Mouse (Mus musculus): ENCODE measurements at regions not wholly inside any gene's neighbourhood (a gene's known extent, or its start where the extent isn't known, plus 50 kb on each side); places are given as distances from the start of the nearest gene placed in this dataset.

DNA sequence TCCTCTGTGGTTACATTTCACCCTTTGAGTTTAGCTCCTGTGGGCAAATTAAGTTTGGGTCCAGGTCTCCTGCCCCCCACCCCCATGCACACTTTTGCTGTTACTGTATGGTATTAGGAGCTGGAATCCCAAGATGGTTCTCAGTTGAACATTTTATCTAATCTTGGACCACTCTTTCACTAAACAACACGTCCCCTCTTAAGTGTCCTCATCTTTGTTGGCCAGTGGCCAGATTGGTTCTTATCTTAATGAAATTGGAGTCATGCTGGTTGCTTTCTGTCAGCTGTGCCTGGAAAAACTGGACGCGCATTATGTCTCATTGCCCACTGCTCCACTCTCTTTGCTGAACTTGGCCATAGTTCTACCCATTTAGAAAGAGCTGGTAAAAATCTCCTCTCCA is 391.1 kb upstream of the Pbx1 start:
- no peak for DNase-seq (ENCODE audit: low read depth)

DNA sequence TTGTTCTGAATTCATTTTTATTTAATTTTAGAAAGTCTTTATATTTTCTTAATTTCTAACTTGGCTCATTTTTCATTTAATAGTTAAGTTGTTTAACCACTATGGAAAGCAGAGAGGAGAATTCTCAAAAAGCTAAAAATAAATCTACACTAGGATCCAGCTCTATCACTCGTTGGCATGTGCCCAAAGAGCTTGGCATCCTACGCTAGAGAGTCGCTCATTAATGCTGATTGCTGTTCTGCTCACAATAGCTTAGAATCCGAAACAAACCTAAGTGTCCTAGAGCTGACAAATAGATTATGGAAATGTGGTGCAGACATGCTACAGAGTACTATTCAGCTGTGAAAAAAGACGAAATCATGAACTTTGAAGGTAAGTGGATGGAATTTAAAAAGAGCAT is 386.3 kb upstream of the Pbx1 start:
- DNase-seq (ENCODE audit: low read depth), result no peak

DNA sequence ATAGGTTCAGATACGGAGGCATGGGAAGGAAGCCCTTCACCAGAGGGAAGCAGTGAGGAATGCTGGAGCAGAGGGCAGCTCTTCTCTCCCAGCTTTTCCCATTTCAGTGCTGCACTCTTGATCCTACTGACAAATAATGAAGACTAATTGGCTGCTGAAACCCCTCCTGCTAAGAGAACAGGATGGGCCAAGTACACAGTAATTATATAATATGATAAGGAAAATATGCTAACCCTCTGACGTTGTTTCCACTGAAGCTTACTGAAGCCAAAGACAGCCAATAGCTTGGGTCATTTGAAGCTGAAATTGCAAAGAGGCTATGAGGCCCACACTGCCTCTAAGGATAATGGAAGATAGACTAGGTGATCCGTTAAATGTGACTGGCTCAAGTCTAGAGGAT is 375.0 kb upstream of the Pbx1 start:
- DNase-seq (ENCODE audit: low read depth), result no peak

DNA sequence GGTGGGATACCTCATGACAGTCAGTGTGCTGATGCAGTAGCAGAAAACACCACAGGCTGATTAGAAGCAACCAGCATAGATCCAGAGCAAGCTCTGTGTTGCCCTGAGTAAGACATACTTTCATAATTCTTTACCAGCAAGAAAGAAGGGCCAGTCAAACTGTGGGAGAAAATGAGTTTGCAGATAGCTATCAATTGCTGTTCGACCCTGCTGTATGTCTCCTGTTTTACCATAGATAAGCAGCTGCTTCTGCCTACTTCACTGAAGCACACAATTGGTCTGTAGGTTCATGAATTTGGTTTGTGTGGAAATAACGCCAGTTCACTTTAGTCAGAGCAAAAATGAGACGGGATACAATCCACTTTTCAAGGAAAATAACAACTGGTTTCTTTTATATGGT is 373.4 kb upstream of the Pbx1 start:
- DNase-seq (ENCODE audit: low read depth), result no peak

DNA sequence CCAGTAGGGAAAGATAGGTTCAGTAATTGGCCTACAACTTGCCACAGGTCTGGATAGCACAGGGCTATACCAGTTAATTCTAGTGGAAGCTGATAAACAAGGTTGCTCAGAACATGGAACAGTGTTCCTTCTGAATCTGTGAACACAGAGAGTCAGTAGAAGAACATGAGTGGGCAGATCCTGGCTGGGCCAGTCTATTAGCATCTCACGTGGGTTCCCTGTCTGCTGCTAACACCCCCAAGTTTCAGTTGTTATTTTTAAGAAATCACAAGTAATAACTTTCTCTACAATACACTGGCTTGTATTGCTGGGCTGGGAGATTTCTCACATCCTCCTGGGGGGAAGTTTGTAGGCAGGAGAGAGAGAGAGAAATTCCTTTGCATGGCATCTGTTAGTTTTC is 369.0 kb upstream of the Pbx1 start:
- no peak for DNase-seq (ENCODE audit: low read depth)

DNA sequence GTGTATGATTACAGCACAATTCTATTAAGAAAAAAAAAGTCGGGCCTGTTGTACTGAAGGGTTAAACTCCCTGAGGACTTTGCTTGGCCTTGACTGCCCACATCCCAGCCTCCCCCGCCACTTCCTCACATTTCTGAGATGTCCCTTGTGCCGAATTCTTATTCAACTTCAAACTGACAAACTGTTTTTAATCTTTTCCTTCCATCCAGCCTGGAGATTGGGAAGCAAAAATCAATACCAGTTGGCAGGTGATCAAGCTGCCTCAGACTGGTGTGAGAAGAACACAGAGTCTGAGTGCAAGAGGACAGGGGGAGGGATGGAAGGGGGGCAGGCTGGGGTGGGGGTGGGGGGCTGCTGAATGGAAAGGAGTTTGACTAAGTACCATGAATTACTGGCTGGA is 354.7 kb upstream of the Pbx1 start:
- no peak for DNase-seq (ENCODE audit: low read depth)

DNA sequence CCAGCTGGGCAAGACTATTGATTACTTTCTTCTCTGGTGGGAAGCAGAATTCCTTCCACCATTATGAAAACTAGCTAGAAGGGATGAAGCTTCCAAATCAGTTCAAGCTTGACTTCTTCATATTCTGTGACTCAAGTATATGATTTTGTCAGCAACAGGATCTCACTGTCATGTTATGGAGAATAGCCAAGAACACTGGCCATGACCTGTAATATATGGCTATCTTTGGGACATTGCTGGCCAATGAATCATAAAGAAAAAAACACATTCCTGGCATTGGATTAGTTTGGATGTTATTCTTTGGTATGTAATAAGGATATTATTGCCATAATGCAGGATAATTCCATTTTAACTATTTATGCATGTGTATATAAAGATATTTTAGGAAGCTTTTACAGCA is 351.8 kb upstream of the Pbx1 start:
- no peak for DNase-seq (ENCODE audit: low read depth)

DNA sequence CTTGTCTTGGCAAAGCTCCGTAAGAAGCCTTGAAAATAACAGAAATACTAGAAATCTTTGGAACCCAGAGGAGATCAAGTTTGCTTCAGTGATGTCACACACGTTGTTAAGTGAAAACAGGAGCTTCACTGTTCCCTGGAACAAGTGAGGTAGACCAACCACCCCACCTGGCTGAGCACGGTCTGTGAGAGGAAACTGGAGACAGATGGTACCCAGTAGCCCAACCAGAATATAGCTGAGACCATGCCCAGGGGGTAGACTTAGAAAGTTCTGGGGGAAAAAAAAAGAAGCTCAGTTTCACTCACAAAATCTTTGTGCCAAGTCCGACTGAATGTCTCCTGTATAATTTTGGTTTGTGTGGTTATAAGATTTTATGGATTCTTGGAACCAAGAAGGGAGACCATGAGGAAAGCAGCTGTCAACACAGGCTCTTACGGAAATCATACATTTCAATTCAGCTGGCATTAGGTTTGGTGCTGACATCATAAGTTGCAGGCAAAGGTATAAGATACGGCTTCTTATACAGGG is 332.4 kb upstream of the Pbx1 start:
- no peak for DNase-seq (ENCODE audit: low read depth)

DNA sequence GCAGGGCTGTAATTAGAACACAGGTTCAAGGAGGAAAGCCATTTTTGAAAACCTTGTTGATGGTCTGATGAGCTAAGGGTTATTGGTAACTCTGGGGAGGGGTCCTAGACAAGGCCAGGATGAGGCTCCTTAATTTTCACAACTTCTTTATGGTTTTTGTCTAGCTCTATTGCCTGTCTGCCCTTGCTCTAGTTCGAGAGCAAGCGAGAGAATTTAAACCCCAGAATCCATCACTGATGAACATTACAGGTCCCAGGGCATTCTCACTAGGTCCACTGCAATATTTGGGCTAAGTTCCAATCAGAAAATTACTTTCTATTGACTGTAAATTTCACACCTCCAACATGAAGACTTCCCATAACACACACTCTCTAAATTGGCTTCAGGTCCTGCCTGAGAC is 329.0 kb upstream of the Pbx1 start:
- DNase-seq (ENCODE audit: low read depth), result no peak

DNA sequence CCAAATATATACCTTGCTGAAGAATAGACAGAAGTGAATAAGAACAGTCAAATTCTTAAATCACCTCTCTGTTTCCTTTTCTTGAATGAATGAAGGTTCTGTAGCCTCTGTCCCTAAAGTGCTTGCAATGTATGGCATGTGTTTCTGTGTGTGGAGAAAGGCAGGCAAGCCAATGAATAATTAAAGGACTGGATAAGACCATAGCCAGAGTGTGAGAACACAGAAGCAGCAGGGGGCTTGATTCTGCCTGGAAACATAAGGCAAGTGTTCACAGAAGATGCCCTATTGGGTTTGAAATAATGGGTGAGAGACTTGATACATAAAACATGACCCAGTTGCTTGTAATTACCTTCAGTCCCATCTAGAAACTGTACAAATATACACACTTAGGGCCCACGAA is 328.2 kb upstream of the Pbx1 start:
- DNase-seq (ENCODE audit: low read depth), result no peak

DNA sequence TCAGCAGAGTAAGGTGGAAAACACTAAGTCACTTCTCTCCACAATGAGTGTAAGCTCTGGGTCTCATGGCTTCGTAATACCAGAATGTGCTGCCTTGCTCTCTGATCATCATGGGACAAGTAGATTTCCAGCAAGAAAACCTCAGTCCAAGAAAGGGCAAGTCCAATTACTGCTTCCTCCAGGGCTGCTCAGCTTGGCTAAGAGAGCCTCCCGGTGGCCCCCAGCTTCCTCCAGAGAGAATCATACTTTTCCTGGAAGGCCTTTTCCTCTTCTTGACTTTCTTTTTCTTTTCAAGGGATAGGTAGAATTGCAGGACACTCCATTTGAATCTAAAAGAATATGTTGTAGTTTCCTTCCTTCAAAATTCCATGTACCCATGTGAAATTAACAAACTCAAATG is 326.8 kb upstream of the Pbx1 start:
- DNase-seq (ENCODE audit: low read depth), result no peak

DNA sequence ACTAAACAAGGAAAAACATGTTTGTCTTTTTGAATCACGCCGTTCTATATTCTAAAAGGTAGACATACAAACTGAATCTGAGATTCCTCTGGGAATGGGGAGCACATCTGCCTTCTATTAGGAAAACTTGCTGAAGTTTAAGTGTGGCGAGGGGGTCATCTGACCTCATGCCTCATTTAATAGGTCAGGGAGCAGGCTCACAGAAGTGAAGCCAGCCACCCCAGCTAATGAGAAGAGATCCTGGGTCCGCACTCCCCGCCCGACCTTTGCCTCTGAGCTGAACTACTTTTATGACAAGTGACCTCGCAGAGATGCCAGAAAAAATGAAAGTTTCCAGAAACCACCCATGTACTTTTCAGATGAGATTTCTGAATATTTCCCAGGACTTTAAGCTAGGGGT is 322.1 kb upstream of the Pbx1 start:
- no peak for DNase-seq (ENCODE audit: low read depth)

DNA sequence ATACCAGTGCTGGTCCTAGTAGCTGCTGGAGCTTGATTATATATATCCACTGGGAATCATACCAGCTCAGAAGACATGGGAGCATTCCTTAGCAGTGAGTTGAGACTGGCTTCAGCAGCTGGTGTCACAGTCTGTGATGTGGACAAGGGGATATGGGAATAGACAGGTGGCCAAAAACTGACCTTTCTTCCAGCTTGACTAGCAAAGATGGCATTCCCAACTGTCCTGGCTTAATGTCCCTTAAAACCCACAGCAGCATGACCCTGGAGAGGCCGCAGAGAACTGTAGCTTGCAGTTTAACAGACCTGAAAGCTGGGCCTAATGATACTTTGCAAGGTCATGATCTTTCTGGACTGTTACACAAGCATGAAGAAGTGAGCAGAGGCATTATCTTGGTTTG is 311.4 kb upstream of the Pbx1 start:
- no peak for DNase-seq (ENCODE audit: low read depth)

DNA sequence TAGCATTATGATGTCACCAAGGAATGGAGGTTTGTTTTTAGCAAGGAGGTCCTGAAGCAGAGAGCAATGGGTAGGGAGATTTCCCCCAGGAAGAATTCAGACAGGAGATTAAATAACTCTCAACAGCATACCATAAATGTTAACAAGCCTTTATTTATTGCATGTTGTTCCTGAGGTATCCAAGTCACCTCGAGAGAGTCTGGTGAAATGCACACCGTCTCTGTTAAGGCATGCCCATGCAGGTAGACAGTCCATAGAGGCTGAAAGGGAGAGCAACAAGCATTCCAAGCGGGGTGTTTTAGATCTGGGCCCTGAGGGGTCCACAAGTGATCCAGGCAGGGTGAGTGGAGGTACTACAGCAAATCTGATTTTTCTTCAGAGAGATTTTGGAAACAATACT is 305.9 kb upstream of the Pbx1 start:
- DNase-seq (ENCODE audit: low read depth), result no peak

DNA sequence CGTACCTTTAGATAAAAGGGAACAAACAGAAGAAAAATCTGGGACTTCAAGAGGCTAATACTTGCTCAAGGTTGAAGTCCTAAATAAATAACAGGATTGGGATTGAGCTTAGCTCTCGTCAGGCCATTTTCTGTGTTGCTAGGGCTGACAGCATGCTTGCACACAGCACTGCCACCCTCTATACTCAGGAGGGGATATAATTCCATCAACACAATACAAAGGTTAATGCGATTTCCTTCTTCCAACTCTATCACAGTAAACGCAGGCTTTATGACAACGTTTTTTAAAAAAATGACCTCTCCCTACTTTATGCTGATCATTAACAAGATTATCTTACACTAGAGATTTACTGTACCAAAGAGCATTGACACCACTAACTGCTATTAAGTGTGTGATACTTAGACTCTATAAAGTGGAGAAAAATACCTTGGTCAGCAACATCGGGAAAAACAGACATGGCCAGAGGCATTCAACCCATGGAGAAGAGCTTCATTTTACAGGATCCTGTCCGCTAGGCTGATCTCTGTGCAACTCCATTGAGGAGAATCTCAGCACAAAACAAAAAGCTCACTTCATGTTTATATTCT is 305.3 kb upstream of the Pbx1 start:
- no peak for DNase-seq (ENCODE audit: low read depth)

DNA sequence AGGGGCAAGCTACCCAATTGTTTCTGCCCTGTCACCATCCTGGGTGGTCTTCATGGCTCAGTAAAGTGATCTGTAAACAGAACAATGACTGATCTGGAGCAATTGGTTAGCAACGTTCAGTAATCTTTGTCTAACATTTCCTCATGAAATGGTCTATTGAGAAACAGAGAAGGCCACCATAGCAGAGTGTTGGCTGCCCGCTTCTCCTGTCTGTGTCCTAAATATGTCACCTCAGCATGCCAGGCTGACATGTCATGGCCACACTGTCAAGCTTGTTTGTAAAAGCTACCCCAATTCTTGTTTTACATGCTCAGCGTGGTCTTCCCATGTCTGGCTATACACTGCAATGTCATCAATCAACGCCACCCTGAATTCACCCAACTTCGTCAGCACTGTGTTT is 301.0 kb upstream of the Pbx1 start:
- DNase-seq (ENCODE audit: low read depth), result no peak

DNA sequence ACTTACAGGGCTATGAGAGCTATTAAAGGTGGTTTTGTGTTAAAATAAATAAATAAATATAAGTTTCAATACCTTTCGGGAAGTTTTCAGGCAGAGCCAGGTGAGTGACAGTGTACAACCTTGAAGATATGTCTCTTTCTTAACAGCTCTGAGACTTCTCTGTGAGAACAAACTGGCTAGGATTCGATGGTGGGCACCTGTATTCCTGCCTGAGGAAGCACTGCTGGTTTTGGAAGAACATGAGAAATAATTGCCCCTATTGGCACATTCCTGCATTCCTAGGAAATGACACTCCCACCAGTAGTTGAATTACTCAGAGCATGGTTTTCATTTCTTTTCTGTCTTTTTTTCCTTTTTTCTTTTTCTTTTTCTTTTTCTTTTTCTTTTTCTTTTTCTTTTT is 277.8 kb upstream of the Pbx1 start:
- DNase-seq (ENCODE audit: low read depth), result no peak

DNA sequence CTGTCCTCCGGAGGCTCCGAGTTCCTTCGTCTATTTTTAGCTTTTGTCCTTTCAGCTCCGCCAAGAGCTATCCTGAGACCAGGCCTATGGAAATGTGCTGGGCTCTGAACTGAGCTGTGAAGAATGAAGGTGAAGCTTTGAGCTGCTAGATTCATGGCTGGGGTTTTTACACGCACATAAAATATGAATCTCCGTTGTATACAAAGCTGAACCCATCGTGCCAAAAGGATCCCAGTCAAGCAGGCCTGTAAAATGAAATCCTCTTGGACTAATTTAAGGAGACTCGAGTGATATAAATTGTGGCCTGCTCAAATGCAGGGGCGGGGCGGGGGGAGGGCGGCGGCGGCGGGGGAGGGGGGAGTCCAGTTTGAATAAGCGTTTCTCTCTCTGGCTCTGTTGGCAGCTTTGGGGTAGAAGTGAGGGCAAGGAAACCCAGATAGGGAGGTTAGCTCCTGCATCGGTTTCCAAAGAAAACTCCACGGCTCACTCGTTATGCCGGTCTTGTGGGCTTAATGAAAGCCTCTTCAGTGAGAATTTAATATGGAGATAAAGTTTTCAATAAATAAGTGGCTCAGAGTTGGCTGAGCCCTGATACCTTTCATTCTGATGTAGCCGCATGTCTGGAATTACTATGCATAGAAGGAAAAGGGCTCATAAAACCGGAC is 277.1 kb upstream of the Pbx1 start:
- no peak for DNase-seq (ENCODE audit: low read depth)

DNA sequence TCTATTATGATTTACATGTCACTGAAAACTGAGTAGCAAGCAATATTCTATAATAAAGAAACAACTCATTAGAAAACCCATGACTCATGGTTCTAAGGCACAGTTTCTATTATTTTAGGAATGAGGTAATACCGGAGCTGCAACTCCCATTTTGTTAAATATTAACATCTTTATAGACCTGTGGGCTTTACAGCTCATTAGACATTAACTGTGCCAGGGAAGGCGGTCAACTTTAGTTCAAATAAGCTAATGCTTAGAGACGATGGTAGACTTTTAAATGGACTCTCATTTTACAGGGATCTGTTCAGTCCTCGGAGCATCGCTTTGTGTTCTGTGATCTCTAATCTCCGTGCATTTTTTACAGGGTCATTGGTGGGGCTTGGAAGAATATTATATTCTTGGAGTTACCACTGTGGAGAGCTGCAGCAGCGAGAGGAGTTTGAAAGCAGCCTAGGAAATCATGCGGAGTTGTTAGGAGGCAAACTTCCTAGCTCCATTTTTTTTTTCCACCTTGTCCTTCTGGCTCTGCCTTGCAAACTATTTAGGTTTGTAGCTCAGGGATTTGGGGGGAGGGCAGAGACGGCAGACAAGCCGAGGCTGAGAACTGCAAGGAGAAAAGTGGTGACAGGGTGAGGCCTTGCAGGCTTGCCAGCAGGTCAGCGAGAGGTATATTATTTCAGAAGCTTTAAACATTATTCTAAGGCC is 276.2 kb upstream of the Pbx1 start:
- no peak for DNase-seq (ENCODE audit: low read depth)

DNA sequence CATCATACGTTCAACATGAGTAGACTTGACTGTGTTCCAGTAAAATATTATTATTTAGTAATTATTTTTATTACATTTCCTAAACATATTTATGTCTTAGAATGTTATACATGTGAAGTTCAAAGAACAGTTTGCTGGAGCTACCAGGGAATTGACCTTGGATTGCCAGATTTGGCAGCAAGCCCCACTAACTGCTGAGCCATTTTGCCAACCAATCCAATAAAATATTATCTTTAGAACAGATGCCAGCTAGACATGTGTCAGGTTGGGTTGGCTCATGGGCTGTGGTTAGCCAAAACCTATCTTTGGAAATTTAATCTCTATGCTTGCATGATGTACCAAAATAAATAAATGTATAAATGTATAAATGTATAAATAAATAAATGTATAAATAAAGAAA is 265.3 kb upstream of the Pbx1 start:
- no peak for DNase-seq (ENCODE audit: low read depth)

DNA sequence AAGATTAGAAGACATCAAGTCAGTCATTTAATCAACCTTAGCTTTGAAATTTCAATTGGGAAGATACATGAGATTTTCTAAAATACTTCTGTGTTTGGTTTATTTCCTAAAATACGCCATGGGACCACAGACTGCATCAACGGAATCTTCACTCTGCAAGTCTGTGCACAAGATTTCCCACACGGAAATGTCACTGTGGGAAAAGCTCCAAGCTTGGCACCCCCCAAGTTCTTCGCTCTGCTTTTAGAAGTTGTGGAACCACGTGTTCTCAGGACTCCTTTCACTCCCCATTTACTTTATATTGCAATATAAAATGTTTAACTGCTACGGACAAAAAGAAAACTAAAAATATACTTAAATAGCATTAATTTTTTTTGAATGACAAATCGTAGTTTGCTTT is 254.8 kb upstream of the Pbx1 start:
- DNase-seq (ENCODE audit: low read depth), result no peak

DNA sequence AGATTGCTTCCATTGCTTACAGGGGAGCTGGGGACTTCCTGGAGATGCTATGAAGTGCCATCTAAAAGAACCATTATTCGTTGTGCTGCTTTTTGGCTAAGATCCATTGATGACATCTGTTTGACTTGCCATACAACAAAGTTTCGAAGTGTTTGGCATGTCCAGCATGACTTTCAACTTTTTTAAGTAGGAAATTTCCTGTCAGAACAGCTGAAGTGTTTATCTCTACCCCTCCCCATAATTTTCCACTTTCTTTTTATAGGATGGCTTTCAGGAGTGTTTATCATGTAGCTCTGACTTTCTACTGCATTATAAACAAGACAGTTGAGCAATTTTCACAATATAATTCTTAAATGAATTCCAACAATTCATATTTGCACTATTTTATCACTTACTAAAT is 253.1 kb upstream of the Pbx1 start:
- no peak for DNase-seq (ENCODE audit: low read depth)

DNA sequence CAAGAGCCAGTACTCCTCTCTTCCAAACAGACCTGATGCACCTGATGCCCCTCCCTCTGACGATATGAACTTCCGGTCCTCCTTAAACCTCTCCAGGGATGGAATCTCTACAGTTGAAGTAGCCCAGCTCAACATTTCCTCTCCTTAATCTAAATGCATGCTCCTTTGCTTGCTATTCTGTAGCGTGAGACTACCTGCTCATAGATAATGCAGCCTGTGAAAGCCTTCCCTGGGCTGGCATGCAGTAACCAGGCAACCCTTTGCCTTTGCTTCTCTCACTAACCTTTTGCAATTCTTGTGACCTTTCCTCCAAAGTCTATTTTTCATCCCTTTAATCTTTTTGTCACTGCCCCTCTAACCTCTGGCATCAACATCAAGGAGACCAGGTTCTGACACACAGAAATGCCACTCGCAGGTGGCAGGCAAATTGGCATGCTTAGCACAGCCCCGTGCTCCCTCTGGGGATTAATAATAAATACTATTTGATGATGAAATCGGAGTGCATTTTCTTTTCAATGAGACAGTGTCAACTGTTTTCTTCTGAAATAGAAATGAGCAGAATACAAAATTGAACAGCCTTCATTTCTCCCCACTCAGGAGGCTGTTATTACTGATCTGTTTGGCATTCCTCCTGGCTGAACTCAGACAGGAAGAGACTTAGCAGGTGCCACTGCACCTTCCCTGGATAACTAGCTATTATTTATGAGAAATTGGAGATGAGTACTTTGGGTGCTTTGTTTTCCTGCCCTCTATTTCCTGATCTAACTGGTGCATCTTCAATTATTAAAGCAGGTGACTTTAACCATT is 249.8 kb upstream of the Pbx1 start:
- no peak for DNase-seq (ENCODE audit: low read depth)

Measured in 416B (cell line).